Mouse (Mus musculus) c-Kit-positive CD71-positive TER-119-positive erythroid progenitor cells, embryonic 14.5 days (primary cell): ENCODE measurements around the gene Kmt2d.
"Not testable (repeated sequence)": the region's sequence is repeated elsewhere in the genome, so short reads cannot be mapped to it uniquely, and the experiment has no call there.

Experiments used
- DNase-seq: peaks from one replicate; pipeline ENCODE4 v3.0.0-alpha.2; 2013; ENCODE audit warnings: low spot score

The Kmt2d gene

DNA sequence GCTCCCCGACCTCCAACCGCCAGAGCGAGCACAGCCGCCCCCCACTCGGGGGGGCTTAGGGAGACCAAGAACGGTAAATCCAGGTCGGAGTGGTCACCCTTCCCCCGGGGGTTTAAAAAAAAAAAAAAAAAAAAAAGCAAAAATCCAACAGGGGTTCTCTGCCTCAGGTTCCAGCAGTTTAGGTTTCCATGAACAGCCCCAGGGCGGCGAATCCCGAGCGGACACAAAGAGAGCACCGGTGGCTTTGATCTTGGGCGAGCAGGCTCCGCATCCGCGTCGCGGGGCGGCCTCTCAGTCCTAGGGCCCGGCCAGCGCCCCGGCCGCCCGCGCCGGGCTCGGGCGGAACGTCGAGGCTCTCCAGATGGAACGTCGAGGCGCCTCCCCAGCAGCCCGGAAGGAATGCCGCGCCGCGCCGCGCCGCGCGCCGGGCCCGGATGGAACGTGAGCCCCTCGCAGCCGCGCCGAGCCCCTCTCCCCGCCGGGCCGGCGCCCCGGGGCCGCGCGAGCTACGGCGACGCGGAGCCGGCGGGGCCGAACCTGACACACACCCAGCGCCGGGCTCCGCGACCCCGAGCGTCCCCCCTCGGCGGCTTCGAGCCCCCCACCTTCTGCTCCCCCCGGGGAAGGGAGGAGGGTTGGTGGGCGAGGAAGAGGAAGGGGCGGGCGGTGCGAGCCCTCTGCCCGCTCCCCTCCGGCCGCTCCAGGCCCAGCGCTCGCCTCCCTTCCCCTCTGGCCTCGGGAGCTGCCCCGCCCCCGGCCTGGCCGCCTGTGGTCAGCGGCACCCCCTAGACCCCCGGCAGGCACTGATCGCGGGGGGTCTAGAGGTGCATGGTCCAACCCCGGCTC, at the start of gene Kmt2d:
Gene Kmt2d, minus strand, starts transcription at position 135 of the 846 bp plus-strand sequence.
- DNase-seq = no peak

DNA sequence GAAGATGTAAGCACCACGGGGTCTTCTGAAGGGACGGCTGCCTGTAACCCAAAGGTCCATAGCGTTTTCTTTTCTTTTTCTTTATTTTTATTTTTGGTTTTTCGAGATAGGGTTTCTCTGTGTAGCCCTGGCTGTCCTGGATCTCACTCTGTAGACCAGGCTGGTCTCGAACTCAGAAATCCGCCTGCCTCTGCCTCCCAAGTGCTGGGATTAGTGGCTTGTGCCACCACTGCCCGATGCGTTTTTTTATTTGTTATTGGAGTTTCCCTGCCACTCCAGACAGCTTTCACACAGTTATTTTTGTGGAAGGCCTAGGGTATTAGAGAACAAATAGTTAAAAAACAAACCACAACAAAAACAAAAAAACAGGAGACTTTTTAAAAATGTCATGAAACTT, 47.5 kb upstream of the Kmt2d start:
- DNase-seq = not testable (repeated sequence)

DNA sequence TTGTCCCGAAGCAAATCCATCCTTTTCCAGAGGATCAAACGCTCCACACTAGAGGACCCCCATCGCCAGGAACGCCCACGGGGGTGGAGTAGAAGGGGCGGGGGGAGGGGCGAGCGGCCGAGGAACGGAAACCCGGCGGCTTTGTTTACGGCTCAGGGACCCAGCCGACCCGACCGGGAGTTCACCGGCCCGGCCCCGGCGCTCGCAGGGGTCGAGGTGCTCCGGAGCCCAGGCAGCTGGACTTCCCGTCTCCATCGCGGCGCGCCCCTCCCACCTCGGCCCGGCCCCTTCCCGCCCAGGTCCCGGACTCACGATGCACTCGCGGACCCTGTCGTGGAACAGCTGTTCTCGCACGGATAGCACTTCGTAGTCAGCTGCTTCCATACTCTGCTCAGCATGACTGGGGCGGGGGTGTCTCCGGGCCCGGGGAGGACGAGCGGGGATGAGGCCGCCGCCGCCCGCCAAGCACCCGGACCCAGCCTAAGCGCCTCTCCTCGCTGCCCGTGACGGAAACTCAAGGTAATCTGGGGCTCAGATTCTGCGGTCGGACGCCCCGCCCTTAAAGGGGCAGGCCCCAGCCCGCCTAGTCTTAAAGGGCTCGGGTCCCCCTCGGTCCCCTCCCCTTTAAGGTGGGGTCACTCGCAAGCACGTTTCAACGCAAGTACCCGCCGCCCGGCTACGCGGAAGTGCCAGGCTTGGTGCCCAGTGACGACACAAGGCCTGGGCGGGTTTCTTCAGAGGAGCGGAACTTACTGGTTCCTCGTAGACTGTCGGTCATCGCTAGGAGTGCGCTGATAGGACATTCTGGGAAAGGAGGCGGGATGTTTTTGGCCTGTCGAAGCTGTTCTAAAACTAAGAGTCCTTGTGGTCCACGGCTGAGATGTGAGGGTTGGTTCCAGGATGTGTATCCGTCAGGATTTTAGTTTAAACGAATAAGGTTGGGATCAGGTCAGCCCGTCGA, 46.8 kb upstream of the Kmt2d start, which contains the start of gene Lmbr1l:
Gene Lmbr1l, minus strand, starts transcription at position 694 of the 961 bp plus-strand sequence.
- peak; percentile 97 for DNase-seq

DNA sequence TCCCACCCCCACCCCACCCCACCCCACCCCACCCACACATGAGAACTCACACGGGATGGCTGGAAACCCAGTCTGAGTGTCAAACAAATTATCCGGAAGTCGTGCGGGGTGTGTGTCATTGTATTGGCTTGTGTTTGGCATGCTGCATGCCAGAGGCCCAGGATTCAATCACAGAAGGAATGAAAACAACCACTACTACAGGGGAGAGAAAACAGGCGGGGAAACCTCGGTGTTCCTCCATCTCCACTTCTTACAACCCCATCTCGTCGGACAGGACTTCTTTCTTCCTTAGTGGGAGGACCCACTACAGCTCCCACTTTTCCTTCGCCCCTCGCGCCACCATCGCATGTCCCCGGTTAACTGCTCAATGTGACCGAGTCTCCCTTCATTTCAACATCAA, 46.1 kb upstream of the Kmt2d start:
- DNase-seq = no peak

DNA sequence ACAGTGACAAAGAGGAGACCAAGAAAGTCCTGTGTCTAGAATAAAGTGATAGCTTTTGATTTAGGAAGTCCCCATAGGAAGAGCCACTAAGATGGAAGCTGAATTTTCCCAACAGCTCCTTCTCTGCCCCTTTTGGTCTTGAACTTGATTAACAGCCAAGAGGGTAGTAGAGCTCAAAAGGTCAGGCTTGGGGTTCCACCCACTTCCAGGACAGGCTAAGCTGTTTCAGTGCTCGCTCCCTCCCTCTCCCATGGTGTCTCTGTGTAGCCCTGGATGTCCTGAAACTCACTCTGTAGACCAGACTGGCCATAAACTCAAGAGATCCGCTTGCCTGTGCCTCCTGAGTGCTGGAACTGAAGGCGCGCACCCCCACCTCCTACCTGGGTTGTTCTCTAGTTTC, 45.0 kb upstream of the Kmt2d start:
- DNase-seq = no peak

DNA sequence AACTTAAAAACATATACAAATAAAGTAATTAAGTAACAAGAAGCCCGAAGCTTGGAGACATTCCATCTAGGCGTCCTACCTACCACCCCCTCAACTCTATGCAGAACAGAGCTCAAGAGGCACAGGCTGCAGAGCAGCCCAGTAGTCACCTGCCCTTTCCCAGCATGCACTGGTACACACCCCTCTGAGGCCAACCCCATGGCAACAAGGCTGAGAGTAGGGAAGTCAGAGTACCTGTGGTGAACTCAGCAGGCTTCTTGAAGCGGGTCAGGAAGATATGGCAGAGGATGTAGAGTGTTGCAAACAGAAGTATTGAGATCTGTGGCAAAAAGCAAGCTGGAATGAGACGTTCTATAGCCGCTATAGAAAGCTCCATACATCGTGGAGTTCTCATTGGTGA, 43.9 kb upstream of the Kmt2d start:
- no peak for DNase-seq

DNA sequence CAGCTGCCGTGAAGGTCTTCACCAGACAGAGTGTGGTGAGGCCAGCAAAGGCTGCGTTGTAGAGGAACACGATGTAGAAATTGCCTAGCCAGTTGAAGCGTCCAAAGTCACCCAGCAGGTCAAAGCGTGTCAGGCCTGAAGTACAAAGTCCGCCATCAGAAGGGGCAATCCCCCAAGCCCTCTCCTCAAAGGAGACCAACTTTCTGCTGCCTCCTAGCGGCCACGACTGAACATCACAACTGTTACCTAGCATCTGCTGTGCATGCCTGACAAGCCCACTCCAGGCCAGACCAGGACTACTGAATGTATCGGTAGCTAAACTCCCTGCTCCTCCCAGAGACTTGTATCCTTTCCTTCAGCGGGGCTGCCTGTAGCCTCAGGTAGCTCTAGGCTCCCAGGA, 33.7 kb upstream of the Kmt2d start:
- DNase-seq = no peak

DNA sequence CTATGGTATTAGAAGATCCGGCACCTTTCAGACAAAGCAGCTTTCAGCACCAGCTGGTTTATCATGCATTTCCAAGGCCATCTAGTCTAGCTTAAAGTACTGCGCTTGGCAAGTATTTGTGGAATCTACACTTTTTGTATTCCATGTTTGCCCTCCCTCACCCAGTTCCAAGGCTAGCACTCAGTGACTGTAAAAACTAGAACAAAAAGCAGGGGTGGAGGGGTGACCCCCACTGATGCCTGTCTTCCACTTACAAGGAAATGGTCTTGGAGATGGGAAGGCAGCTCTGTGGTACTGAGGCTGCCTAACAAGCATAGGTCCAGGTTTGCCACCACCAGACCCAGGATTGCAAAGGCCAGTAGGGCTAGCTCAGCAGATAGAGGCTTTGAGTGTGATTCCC, 31.6 kb upstream of the Kmt2d start:
- DNase-seq = no peak

DNA sequence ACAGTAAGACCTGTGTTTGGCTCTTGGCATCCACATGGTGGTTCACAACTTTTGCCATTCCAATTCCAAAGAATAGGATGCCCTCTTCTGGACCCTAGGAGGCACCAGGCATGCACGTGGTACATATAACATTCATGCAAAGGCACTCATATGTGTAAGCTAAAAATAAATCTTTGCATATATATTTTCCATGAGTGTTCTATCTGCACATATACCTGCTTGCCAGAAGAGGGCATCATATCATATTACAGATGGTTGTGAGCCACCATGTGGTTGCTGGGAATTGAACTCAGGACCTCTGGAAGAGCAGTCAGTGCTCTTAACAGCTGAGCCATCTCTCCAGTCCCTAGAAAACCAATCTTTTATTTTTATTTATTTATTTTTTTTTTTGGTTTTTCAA, 30.5 kb upstream of the Kmt2d start:
- no peak for DNase-seq

DNA sequence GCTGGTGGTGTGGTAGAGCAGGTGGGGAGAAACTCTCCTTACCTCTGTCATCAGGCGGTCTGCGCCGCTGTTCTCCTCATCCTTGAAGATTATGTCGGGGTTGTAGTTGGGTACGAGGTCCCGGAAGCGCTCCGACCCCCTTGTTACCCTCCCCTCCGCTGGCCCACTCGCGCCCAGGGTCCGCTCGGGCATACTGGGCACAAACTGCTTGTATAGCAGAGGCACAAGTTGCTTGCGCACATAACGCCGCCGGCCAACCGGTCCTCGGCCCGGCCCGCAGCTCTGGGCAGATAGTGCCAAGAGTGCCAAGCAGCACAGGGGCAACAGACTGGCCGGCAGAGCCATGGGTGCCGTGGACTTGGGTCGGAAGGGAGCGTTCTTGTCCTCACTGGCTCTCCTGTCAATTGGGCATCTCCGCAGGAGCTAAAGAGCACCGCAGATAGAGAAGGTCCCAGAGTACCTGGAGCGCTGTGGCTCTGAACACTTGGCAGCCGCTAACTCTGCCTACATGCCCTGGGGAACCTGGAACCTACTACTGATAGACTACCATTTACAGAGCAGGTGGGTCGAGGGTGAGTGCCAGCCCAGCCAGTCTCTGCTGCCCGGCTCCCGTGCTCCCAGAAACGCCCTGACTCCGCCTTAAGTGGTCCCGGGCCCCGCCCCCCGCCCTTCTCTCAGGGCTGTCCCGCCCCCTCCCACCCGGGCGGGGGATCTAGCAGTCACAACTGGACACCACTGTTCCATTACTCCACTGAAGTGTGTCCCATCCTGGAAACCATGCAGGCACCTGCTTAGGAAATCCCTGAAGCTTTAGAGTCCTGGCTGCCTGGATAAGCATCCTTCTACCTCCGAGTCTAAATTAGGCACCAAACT, 27.2 kb upstream of the Kmt2d start, which contains the start of gene Dhh:
Gene Dhh, minus strand, starts transcription at position 613 of the 873 bp plus-strand sequence.
- DNase-seq = no peak

DNA sequence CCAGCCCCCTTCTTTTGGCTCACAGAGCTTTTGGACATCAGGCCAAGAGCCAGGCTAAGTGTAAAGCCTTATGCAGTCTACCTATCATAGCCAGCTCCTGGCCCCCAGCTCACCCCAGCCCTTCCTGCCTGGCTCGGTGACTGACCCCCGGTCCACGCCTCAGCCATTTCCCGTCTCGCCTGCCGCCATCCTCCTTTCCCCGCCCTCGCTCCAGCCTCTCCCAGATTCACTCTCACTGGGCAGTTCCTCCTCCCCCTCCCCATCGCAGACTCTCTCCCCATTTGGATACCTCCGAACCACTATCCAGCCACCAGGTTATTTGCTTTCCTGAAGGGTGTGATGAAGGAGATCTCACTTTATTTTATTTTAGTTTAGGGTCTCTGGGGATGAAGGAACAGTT, 26.5 kb upstream of the Kmt2d start:
- DNase-seq = no peak

DNA sequence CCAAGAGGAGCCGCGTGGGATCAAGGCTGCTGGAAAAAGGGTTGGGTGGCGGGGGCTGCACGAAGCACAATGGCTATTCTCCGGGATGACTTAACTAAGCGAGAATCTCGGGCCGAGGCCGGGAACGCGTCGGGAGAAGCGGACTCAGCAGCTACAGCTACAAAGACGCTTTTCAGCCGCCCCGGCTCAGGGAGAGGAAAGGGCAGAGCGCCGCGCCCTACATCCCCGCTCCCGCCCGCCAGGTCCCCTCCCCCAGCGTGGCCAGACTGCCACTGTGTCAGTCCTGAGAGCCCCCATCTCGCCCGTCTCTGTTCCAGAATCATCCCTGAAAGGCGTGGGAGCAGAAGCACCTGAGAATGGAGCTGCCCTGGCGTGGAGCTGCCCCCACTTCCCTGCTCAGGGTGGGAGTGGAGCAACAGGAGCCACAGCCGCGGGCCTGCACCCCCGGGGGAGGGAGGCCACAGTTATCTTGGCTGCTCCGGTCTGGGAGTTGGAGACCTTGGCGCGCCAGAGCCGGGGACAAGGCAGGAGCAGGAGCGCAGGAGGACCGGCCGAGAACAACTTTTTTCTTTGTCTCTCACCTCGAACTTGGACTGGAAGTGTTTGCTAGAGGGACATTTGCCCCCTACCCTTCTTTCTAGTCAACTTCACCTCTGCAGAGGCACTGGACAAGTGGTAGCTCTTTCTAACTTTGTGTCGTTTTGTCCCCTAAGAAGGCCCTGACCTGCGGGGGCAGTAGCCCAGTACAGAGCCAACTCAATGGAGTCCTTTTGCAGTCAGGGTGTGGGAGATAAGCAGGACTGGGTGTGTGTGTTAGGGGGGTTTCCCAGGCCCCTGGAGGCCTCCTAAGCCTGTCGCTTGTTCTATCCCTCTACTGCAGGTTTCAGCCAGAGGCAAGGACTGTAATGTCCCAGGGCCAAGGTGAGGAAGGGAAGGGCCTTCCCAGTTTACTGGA, 24.9 kb upstream of the Kmt2d start:
- DNase-seq = no peak

DNA sequence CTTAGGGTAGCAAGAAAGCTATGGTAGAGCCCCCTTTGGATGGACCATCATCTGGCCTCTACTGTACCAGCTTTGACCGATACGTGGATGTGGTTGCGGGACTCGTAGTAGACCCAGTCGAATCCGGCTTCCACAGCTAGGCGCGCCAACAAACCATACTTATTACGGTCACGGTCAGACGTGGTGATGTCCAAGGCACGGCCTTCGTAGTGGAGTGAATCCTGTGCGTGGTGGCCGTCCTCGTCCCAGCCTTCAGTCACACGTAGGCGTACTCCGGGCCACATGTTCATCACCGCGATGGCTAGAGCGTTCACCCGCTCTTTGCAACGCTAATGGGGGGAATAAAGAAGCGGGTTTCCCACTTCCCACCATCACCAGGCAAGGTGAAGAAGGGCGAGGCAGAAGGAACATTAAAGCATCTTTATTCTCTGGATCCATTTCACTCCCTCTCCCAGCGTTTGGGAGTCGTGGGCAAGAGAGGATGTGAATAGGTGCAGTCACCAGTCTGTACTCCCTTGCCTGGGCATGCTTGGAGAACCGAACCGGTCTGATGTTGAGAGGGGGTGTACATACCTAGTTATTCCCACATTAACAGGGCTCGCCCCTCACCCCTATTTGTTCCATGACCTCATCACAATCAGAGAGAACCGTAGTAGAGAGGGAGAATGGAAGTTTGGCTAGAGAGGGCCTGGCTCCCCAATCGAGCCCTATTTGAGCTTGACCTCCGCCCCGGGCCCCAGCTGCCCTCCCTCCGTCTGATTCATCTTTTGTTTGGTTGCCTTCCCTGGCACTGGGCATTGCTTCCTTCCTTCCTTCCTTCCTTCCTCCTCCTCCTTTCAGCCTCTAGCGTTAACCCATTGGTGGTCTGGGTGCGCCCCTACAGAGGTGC, 24.0 kb upstream of the Kmt2d start:
- no peak for DNase-seq

DNA sequence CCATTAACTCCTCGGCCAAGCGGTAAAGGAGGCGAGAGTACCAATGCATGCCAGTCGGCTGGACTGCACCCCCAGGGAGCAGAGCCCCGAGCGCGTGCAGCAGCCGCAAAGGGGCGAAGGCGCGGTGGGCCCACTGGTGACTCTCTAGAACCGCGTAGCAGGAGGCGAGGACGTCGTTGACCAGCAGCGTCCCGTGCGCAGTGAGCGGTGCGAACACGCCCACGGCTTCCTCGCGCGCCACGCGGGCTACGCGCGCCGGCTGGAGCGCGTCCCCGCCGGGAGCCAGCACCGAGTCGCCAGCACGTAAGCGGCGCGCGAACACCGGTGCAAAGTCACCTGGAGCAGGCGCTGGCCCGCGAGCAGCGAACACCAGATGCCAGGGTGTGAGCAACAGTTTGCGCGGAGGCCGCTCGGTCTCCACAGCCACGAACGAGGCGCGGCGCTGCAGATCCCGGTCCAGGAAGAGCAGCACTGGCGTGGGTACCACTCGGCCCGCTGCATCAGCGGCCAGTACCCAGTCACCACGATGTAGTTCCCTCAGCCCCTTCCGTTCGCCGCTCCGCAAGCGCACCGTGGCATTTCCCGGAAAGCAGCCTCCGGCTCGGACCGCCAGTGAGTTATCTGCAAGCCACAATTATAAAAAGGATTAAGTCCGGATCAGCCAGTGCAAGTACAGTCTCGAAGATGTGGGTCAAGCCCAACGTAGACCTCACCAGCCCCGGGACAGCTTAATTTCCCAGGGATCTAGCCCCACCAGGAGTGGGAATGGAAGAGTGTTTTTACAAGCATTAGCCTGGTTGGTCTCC, 23.1 kb upstream of the Kmt2d start, which contains the start of gene Rhebl1:
Gene Rhebl1, minus strand, starts transcription at position 601 of the 806 bp plus-strand sequence.
- no peak for DNase-seq

DNA sequence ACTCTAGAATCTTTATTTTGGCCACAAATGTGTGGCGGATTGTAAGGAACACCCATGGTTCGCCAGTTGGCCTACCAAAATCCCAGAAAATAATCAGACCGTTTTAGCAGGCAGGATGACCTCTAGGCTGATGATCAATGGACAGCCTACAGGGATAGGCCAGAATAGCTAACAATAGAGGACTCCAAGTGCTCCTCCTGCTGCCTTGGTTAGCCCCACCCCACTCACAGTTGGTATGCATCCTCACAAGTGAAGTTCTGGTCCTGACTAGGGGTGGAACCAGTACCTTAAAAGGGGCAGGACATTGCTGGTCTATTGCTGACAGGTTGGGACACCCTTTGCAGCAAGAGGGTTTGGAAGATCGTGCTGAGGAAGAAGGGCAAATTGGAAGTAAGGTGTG, 22.0 kb upstream of the Kmt2d start:
- DNase-seq = no peak

DNA sequence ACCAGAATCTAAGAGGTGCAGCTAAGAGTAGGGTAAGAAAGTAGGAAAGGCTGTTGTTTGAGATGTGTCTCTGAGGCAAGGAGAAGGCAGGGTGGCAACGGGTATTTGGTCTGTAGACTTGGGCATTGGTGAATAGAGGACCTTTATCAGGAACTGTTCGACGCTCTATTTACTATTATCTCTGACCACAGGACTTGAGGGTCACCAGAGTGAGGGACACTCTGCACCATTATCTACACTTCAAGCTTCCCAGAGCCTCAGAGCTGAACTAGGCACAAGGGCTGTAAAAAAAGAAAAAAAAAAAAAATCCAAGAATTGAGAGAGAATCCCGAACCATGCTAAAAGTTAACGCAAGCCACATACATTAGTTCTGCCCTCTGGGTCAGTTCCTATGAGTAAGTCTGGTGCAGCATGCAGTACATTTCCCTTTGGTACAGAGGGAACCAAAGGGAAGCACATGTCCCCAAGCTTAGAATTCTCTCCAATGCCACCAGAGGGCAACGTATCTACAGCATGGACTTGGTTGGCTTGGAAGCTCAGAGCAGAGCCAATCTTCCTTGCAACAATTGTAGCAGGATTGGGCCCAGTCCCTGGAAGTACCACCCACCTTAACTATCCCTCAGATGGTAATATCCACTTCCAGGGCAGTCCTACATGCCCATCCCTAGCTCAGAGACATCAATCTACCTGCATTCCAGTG, 21.1 kb upstream of the Kmt2d start:
- DNase-seq = no peak

DNA sequence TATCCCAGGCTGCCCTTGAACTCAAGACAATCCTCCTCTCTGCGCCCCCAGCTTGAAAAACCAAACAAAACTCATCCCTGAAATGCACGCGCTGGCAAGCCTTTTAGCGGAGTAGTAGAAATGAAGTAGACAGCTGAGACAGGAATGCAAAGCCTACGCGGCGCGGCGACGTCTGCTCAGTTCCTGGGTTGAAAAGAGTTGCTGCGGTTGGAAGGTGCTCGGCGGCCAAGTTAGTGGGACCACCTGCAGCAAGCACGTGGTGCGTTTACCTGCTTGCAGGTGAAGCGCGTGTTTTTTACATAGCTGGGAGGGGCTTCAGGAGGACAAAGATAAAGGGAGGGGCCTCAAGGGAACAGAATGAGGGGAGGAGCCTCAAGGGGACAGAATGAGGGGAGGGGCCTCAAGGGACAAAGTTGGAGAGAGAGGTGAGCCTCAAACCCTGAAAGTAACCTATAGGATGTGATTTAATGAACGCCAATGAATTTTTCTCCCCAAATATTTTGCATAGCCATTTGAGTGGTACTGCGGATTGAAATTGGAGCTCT, 20.3 kb upstream of the Kmt2d start:
- no peak for DNase-seq

DNA sequence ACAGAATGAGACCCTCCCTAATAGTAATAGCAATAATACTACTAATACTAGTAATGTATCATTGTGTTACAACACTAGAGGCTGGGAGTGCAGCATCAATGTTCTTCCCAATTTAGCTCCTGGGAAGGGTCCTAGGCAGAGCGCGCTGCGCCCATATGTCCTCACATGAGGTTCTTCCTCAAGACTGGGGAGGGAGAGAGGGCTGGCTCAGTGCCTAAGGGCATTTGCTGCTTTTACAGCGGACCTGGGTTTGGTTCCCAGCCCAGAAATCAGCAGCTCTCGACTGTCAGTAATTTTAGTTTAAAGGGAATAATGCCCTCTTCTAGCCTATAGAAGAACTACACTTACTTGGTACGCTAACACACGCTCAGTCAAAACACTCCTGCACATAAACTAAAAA, 16.5 kb upstream of the Kmt2d start:
- no peak for DNase-seq
